Comparison of ENCODE assay signal across 8 mouse cellular contexts in the genomic region with DNA sequence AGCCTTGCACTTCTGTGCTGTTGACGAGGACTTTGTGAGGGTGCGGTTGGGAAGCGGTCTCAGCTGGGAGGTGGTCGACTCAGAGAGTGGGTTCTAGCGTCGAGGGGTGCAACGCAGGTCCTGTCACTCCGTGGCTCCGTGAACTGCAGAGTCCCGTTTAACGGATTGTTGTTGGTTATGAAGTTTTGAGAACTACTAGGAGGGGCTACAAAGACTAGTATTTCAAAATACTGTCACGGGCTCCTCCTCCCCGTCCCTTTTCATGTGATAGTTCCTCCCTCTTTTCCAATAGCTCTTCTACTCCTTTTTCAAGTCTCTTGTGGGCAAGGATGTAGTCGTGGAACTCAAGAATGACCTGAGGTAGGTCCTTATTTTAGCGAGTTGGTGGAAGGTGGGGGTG. TPM values are rescaled to one million over a fixed set of nuclear protein-coding genes. Genes with fewer than 3 reads are reported as not detected.
DNase-seq lines count a peak whose midpoint lies in the region; ATAC-seq and TF ChIP-seq lines count a peak whose summit lies in the region.

No protein-coding gene starts in this region.

- no peak for TF ChIP-seq CTCF in E14TG2a.4 (conservative IDR thresholded peaks at IDR 0.05; ENCODE audit: low read length)
- TF ChIP-seq CTCF in forebrain, postnatal 0 days (IDR thresholded peaks at IDR 0.05; ENCODE audit: low read depth), result no peak

- H3K4me3 ChIP-seq in heart, embryonic 11.5 days (ENCODE audit: low read depth, low read length), result peak overlapping the region; percentile 85
- H3K4me3 ChIP-seq in E14TG2a.4 (replicated peaks; ENCODE audit: low read length), result peak overlapping the region; percentile 95
- peak overlapping the region; percentile 94 for H3K4me3 ChIP-seq in forebrain, postnatal 0 days (ENCODE audit: low read depth, low read length)

- no peak for DNase-seq in heart, postnatal 14 days
- no peak for DNase-seq in forebrain, postnatal 0 days
- DNase-seq in embryo, embryonic 9.5 days (ENCODE audit: extremely low spot score), result no peak
- DNase-seq in MN1 (ENCODE audit: low spot score), result no peak
- DNase-seq in ovary, postnatal 10 days (ENCODE audit: low spot score), result no peak

- peaks cover 9% of the 10 kb centered on the region for H3K4me1 ChIP-seq in heart, embryonic 11.5 days (ENCODE audit: control insufficient read depth, insufficient read depth, low read length)
- H3K4me1 ChIP-seq in E14TG2a.4 (replicated peaks; ENCODE audit: low read depth, low read length), result peaks cover 59% of the 10 kb centered on the region
- H3K4me1 ChIP-seq in forebrain, postnatal 0 days (ENCODE audit: insufficient read depth), result peaks cover 6% of the 10 kb centered on the region

- H3K27me3 ChIP-seq in heart, embryonic 11.5 days (ENCODE audit: control insufficient read depth, insufficient read depth, low read length), result no peaks in the 10 kb centered on the region
- peaks cover 15% of the 10 kb centered on the region for H3K27me3 ChIP-seq in E14TG2a.4 (ENCODE audit: insufficient read depth, low read length)
- no peaks in the 10 kb centered on the region for H3K27me3 ChIP-seq in forebrain, postnatal 0 days (ENCODE audit: insufficient read depth, low read length)

- H3K36me3 ChIP-seq in heart, embryonic 11.5 days (ENCODE audit: control insufficient read depth, insufficient read depth, low read length), result peaks cover 17% of the 10 kb centered on the region
- H3K36me3 ChIP-seq in E14TG2a.4 (ENCODE audit: insufficient read depth, low read length), result peaks cover 41% of the 10 kb centered on the region
- H3K36me3 ChIP-seq in forebrain, postnatal 0 days (ENCODE audit: insufficient read depth), result peaks cover 16% of the 10 kb centered on the region

- 0% methylated on average over 15 of the region's 15 CpGs for WGBS in heart, embryonic 11.5 days (ENCODE audit: insufficient replicate concordance)
- under 1% methylated on average over 15 of the region's 15 CpGs for WGBS in forebrain, postnatal 0 days

- peak overlapping the region; percentile 67 for H3K4me2 ChIP-seq in heart, embryonic 11.5 days
- H3K4me2 ChIP-seq in forebrain, postnatal 0 days (ENCODE audit: low read depth), result peak overlapping the region; percentile 91

- peak overlapping the region; percentile 97 for H3K9ac ChIP-seq in heart, embryonic 11.5 days (ENCODE audit: low read depth, low read length)
- H3K9ac ChIP-seq in forebrain, postnatal 0 days, result peak overlapping the region; percentile 73

- intact Hi-C loops in heart, postnatal 14 days (cut with DNase I), result loop anchor here (5.0 kb wide), 2 partner anchors 70 to 130 kb away; a partner anchor contains a TSS

- H3K27ac ChIP-seq in heart, embryonic 11.5 days (ENCODE audit: low read depth, low read length), result peak overlapping the region; percentile 97
- H3K27ac ChIP-seq in forebrain, postnatal 0 days (ENCODE audit: low read depth, low read length), result peak overlapping the region; percentile 97

- no peak; the same call in 1 of the 2 replicates for ATAC-seq in heart, embryonic 11.5 days (replicated peaks; ENCODE audit: insufficient number of reproducible peaks, low FRiP score, low TSS enrichment)
- no peak; the same call in 1 of the 2 replicates for ATAC-seq in forebrain, postnatal 0 days
- peak; percentile 16 for ATAC-seq in megakaryocyte, adult 5-6 weeks (ENCODE audit: poor library complexity, severe bottlenecking)

- no peaks in the 10 kb centered on the region for H3K9me3 ChIP-seq in heart, embryonic 11.5 days (replicated peaks; ENCODE audit: control insufficient read depth, low read length)
- H3K9me3 ChIP-seq in E14TG2a.4 (ENCODE audit: low read length), result no peaks in the 10 kb centered on the region
- H3K9me3 ChIP-seq in forebrain, postnatal 0 days (ENCODE audit: low read length), result no peaks in the 10 kb centered on the region

RNA-seq across cellular contexts. Expression of a gene that starts 0.7 kb away (rescaled TPM):
- 162 and 169 TPM in 2 replicates for polyA plus RNA-seq in heart, embryonic 11.5 days (2014; fragmentation: Nextera tagmentation; extraction: Ambion mirVana)
- total RNA-seq in heart, postnatal 14 days (2021), result 10 to 100 TPM; 19.2 to 25.0 TPM
- 29.1 and 38.9 TPM in 2 replicates for total RNA-seq in forebrain, postnatal 0 days (2014; rRNA removed)
- 111 and 120 TPM in 2 replicates for polyA plus RNA-seq in forebrain, postnatal 0 days (2015; fragmentation: Nextera tagmentation; extraction: Ambion mirVana)
- 85.8 and 141 TPM in 2 replicates for total RNA-seq in megakaryocyte, adult 5-6 weeks (2015)
- total RNA-seq in megakaryocyte, adult 5-6 weeks (2017), result 13.2 and 31.2 TPM in 2 replicates

RNA-seq across cellular contexts. Expression of a gene that starts 9.8 kb away (rescaled TPM):
- 1.7 and 4.0 TPM in 2 replicates for polyA plus RNA-seq in heart, embryonic 11.5 days (2014; fragmentation: Nextera tagmentation; extraction: Ambion mirVana)
- 1 to 10 TPM; 2.7 to 4.7 TPM for total RNA-seq in heart, postnatal 14 days (2021)
- total RNA-seq in forebrain, postnatal 0 days (2014; rRNA removed), result 0.24 and 0.46 TPM in 2 replicates
- polyA plus RNA-seq in forebrain, postnatal 0 days (2015; fragmentation: Nextera tagmentation; extraction: Ambion mirVana), result 0.36 and 0.50 TPM in 2 replicates
- not detected in 2 replicates for total RNA-seq in megakaryocyte, adult 5-6 weeks (2015)
- 0.22 TPM in 1 of 2 replicates, not detected in the other for total RNA-seq in megakaryocyte, adult 5-6 weeks (2017)

RNA-seq across cellular contexts. Expression of a gene that starts 10.4 kb away (rescaled TPM):
- polyA plus RNA-seq in heart, embryonic 11.5 days (2014; fragmentation: Nextera tagmentation; extraction: Ambion mirVana), result 1.9 and 2.5 TPM in 2 replicates
- 1 to 10 TPM; 2.3 to 3.3 TPM for total RNA-seq in heart, postnatal 14 days (2021)
- 7.9 and 13.8 TPM in 2 replicates for total RNA-seq in forebrain, postnatal 0 days (2014; rRNA removed)
- polyA plus RNA-seq in forebrain, postnatal 0 days (2015; fragmentation: Nextera tagmentation; extraction: Ambion mirVana), result 7.6 and 8.5 TPM in 2 replicates
- 10.8 and 12.4 TPM in 2 replicates for total RNA-seq in megakaryocyte, adult 5-6 weeks (2015)
- total RNA-seq in megakaryocyte, adult 5-6 weeks (2017), result 29.2 and 32.0 TPM in 2 replicates

RNA-seq across cellular contexts. Expression of a gene that starts 12.6 kb away (rescaled TPM):
- polyA plus RNA-seq in heart, embryonic 11.5 days (2014; fragmentation: Nextera tagmentation; extraction: Ambion mirVana), result not detected in 2 replicates
- not detected for total RNA-seq in heart, postnatal 14 days (2021)
- not detected in 2 replicates for total RNA-seq in forebrain, postnatal 0 days (2014; rRNA removed)
- polyA plus RNA-seq in forebrain, postnatal 0 days (2015; fragmentation: Nextera tagmentation; extraction: Ambion mirVana), result not detected in 2 replicates
- total RNA-seq in megakaryocyte, adult 5-6 weeks (2015), result not detected in 2 replicates
- not detected in 2 replicates for total RNA-seq in megakaryocyte, adult 5-6 weeks (2017)

RNA-seq across cellular contexts. Expression of a gene that starts 18.5 kb away (rescaled TPM):
- 55.7 and 59.7 TPM in 2 replicates for polyA plus RNA-seq in heart, embryonic 11.5 days (2014; fragmentation: Nextera tagmentation; extraction: Ambion mirVana)
- 10 to 100 TPM; 24.5 to 26.0 TPM for total RNA-seq in heart, postnatal 14 days (2021)
- total RNA-seq in forebrain, postnatal 0 days (2014; rRNA removed), result 84.4 and 93.4 TPM in 2 replicates
- 36.7 and 45.4 TPM in 2 replicates for polyA plus RNA-seq in forebrain, postnatal 0 days (2015; fragmentation: Nextera tagmentation; extraction: Ambion mirVana)
- 42.2 and 61.8 TPM in 2 replicates for total RNA-seq in megakaryocyte, adult 5-6 weeks (2015)
- total RNA-seq in megakaryocyte, adult 5-6 weeks (2017), result 110 and 165 TPM in 2 replicates
